Mouse (Mus musculus): ENCODE results near the gene Hbb-bh2.
"Not testable (repeated sequence)": the region's sequence is repeated elsewhere in the genome, so short reads cannot be mapped to it uniquely, and the experiment has no call there.

Hbb-bh2 gene

GRCm38 (mm10) chr7:103811223-103811845, 29.0 kb downstream of the Hbb-bh2 start:
- no peak for DNase-seq (ENCODE audit: low spot score)

- no peak for DNase-seq (ENCODE audit: low spot score)
These were observed 29.6 kb downstream of the Hbb-bh2 start for GRCm38 (mm10) chr7:103810746-103811145.

GRCm38 (mm10) chr7:103810296-103810695, 30.0 kb downstream of the Hbb-bh2 start:
- no peak for DNase-seq (ENCODE audit: low spot score)

- DNase-seq (ENCODE audit: low spot score) = no peak
These were observed 30.5 kb downstream of the Hbb-bh2 start for GRCm38 (mm10) chr7:103809801-103810155.

- no peak for DNase-seq (ENCODE audit: low spot score)
These were observed 31.1 kb downstream of the Hbb-bh2 start for GRCm38 (mm10) chr7:103808971-103809800.

GRCm38 (mm10) chr7:103808120-103808519, 32.2 kb downstream of the Hbb-bh2 start:
- DNase-seq (ENCODE audit: low spot score) = not testable (repeated sequence)

GRCm38 (mm10) chr7:103806856-103807255, 33.5 kb downstream of the Hbb-bh2 start:
- no peak for DNase-seq (ENCODE audit: low spot score)

- DNase-seq (ENCODE audit: low spot score) = no peak
These were observed 47.5 kb downstream of the Hbb-bh2 start for GRCm38 (mm10) chr7:103792669-103793388.

- DNase-seq (ENCODE audit: low spot score) = no peak
These were observed 48.6 kb downstream of the Hbb-bh2 start, which contains the start of gene Olfr67 for GRCm38 (mm10) chr7:103791721-103792120. Gene Olfr67 (minus strand): TSS chr7:103791821.
